Mouse (Mus musculus) cerebellum, postnatal 14 days (tissue): Measurements from ENCODE around the gene Rbm20.

Experiments
- DNase-seq, 2 experiments: peaks; one replicate each; pipeline ENCODE4 v3.0.0; 2021; ENCODE audit warnings: mixed read lengths in 2 of 2

Rbm20 gene

GRCm38 (mm10) chr19:53758881-53759418 lies 81.8 kb downstream of the Rbm20 start:
- DNase-seq: no peak

DNA sequence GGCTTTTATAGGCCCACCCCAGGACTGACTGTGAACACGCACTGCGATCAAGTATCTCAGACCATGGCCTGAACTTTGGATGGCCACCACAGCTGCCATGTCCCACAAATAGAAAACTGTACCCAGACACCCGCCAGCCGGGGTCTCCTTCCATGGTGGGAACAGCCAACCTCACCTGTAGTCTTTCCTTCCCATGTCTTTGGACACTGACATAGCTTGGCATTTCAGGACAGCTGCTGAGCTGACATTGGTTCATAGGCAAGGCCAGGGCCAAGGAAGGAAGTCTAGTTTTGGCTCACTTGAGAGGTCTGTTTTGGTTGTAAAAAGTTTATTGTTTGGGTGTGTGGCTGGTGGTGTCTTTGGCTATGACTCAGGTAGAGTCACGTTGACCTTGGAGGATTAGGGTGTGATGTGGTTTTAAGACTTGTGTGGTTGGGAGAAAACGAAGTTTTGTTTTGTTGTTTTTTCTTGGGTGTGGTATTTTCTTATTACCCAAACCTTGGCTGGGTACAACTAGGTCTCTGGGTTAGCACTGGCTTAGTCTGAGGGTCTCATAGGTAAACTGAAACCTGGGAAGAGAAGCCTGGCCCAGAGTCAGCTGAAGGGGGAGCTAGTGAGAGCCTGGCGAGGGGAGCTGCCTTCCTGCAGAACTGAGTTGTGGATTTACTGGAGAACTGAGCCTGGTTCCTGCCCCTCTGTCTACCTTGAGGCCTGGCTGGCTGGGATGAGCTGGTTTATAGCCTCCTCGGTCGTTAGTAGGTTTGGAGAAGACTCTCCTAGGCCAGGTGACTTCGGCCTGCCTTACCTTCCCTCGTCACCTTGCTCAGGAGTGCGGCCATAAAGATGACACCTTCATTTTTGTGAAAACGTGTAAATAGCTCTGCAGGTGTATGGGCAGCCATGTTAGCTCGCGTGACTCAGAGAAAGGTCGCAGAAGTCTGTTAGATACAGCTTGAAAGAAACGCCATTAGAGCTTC lies 83.3 kb downstream of the Rbm20 start:
- DNase-seq: no peak

DNA sequence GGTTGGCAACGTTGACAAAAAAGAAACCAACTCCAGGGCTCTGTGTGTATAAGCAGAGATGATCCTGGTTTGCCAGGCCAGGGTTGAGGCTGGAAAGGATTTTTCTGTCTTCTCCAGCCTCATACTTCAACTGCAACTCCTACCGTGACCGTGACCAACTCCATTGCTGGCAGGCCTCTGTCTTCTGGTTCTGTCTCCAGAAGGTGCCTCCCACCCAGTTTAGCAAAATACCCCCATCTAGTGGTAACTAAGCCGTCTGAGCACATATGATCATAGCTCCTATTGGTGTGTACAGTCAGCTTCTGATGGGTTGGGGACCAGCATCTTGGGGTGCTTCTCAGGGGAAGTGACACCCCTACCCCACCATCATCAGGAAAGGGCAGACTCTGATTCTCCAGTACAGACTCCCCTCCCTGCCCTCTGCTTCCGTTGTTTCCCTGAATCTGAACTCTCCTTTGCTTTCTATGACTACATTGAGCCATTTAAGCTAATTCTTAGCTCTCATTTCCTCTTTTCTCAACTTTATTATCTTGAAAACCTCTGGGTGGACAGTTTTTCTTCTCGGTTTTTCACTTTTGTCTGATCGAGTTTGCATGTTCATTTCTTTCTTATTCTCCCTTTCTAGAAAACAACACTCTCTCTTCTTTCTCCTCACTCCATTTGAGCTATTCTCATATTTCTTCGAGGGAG lies 85.8 kb downstream of the Rbm20 start:
- peak; percentile 39 to 40 for DNase-seq

GRCm38 (mm10) chr19:53764688-53765478 lies 87.8 kb downstream of the Rbm20 start:
- DNase-seq: no peak

GRCm38 (mm10) chr19:53768478-53768877 lies 91.4 kb downstream of the Rbm20 start:
- DNase-seq: peak; percentile 60 to 73

DNA sequence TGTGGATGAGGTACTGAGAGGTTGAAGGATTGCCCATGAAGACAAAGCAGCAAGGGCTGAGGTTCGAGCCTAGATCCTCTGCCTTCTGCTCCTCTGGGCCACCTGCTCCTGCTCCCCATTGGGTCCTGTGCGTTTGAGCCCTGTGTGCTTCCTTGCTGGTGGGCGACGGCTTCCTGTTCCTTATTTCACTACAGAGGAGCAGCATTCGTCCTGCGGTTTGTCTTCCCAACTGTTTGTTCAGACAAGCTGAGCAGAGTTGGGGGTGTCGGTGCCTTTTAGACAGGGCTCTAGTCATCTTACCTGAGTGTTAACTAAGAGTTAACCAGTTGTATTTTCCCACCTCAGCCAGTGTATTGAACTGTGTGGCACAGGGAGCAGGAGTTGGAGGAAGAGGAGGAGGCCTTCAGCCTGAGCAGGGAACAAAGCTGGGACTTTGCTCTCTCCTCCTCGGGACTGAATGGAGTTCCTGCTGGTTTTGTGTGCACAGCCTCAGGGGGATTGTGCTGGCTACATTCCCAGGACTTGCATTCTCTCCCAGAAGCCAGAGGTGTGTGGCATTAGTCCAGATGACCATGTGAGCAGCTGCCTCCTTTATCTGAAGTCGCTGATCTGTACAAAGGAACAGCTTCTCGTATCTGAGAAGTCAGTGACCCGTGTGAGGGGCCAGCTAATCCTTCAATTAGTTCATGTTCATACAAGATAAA lies 97.0 kb downstream of the Rbm20 start:
- DNase-seq: peak; percentile 35 to 57

- DNase-seq: no peak
Observed at GRCm38 (mm10) chr19:53774641-53775350, 97.7 kb downstream of the Rbm20 start.

DNA sequence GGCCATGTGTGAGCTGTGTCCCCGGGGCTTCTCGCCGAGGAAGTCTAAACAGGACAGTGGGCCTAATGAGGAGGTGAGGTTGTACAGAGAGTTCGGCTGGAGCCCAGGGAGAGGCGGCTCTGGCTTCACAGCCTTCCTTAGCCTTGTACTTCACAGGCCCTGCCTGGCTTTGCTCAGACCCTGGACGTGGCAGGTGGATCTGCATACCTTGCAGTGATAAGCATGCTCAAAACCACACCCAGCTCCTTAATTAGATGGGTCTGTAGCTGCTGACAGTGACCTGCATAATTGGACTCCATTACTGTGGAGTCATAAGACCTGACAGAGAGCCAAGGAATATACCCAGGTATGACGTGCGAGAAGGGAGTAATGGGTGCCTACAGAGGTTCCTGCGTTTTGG lies 102.3 kb downstream of the Rbm20 start:
- no peak for DNase-seq

- no peak for DNase-seq
Observed at GRCm38 (mm10) chr19:53779818-53780217, 102.7 kb downstream of the Rbm20 start.

DNA sequence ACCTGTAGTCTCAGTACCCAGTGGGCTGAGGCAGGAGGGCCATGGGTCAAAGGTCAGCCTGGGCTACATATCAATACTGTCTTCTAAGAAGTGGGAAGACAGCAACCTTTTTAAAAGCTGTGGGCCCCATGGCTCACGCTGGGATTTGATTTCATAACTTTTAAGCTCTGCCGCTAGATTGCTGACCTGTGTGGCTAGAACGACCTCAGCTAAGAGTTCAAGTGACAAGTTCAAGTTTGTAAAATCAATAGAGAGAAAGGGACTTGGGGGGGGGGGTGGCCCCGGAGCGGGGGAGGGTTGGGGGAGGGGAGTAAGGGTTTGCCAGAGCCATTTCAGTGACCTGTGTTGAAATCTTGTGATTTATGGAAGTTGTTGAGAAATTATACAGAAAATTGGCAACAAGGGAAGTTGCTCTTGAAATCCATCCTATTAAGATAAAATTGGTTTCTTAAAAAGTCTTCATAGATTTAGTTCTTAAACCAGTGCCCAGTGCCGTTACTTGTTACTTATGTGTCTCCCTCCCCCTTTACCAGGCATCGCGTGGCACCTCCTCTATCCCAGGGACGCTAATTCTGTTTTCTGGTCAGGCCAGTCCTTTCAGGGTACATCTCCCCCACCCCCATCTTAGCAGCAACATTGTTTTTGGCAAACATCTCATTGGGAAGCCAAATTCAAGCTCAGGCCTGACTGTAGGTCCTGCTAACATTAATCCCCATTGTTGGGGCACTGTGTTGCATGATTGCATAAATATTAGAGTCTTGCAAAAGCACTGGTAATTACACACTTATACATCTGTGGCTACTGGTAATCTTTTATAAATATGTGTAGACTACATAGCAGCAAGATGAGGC lies 103.9 kb downstream of the Rbm20 start:
- no peak for DNase-seq

DNA sequence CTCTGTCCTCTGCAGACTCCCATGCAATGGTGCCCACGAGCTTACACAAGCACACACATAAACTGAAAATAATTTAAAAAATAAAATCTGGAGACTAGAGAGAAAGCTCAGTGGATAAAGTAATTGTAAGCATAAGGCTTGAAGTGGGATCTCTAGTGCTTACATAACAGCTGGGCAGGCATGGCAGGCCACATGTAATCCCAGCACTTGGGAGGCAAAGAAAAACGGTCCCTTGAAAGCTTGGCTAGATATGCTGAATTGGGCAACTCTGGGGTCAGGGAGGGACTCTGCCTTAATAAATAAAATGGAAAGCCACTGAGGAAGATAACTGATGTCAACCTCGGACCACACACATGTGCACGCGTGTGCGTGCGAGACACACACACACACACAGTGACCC lies 104.7 kb downstream of the Rbm20 start:
- DNase-seq: no peak

GRCm38 (mm10) chr19:53785352-53785751 lies 108.2 kb downstream of the Rbm20 start:
- no peak for DNase-seq

GRCm38 (mm10) chr19:53786239-53786638 lies 109.1 kb downstream of the Rbm20 start:
- DNase-seq: peak; percentile 41 to 67

GRCm38 (mm10) chr19:53786836-53787235 lies 109.7 kb downstream of the Rbm20 start:
- no peak for DNase-seq

GRCm38 (mm10) chr19:53788621-53789331 lies 111.7 kb downstream of the Rbm20 start:
- no peak for DNase-seq

DNA sequence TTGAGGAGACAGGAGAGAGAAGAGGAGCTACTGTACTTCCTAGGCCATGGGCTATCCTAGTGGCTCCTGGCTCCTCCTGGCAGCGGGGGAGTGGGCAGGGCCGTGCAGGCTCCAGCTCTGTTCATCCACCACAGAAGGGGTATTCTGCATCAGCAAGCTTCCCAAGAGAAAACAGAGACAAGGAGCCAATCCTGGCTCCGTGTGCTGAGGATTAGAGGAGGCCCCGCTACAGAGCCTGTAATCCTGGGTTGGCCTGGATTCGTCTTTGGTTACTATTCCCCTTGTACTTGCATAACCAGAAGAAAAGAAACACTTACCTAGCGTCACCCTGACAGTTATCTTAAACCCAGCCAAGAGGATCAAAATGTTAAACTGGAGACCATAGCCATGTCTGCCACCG lies 112.5 kb downstream of the Rbm20 start:
- DNase-seq: no peak

DNA sequence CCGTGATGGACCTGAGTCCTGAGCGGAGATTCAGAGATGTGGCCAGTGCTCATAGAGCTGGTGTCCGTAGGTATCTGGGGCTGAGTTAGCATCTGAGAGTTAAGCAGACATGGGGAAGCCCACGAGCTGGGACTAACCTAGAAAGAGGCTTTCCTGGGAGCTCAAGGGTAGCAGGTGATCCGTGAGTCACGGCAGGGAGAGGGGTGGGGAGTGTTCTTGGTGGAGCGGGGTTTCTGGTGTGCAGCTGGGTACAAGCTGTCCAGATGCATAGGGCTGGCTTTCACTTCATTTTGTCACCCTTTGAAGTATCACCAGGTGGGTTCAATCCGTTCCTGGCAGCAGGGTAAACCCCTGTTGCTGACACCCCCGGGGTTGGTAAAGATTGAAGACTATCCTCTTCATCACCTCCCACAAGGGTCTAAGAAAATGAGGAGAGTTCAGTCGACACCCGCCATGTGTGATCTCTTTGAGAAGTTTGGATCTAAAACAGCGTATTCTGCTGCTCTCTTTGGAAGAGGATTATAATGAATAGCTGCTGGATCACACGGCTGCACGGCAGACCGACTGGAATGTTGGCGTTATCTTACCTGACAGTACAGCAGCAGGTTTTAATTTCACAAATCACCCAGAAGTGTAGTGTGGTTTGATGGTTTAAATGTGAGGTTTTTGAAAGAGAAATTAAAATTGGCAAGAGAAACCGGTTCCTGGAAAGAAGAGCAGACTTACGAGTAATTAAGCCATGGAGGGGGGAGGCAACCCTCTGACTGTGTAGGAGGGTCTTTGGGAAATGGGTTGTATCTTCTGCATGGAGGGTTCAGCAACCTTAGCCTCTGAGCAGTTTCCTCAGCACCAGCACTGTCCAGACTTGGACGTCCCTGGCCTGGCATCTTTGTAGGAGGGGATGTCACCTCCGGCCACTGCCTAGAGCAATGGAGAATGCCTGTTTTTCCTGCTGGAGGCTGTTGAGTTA lies 114.9 kb downstream of the Rbm20 start:
- DNase-seq: no peak
